Mouse (Mus musculus) erythroblast, embryonic 14.5 days (primary cell): ENCODE data around the gene Frs2.

ENCODE experiments used
- GATA1 ChIP-seq: IDR thresholded peaks from 2 replicates; pipeline ENCODE4 v1.6.1; 2012; ENCODE audit warnings: low read length, inconsistent platforms, mixed read lengths
- TAL1 ChIP-seq: IDR thresholded peaks from 3 replicates; pipeline ENCODE4 v1.6.1; 2012; ENCODE audit warnings: low read length, inconsistent platforms, mixed read lengths

DNA sequence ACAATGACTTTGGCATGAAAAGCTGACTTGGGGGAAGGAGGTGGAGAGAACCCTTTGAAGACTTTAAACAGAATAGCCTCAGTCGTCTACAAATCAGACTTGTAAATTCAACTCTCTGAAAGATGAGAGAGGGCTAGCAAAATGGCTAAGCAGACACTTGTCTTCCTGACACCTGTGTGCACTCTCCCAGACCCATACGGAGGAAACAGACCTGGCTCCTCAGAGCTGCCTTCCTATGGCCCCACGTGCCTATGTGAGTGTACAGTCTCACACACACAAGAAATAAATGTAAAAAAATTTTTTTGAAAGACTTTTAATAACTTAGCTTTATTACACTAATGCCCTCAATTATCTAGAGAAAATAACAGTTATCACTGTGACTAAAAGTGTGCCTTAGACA is 41.6 kb downstream of the Frs2 start:
- TF ChIP-seq TAL1 (no peak), GATA1 (no peak)
